Mouse (Mus musculus) megakaryocyte, embryonic 14.5 days (primary cell): ENCODE results near the gene Cdk14.

Experiments
- FLI1 ChIP-seq: IDR thresholded peaks from 2 replicates; pipeline ENCODE4 v1.6.1; 2012; ENCODE audit warnings: low read length, inconsistent platforms, mixed read lengths
- GATA1 ChIP-seq: IDR thresholded peaks from 3 replicates; pipeline ENCODE4 v1.6.1; 2012; ENCODE audit warnings: mixed read lengths, low read length, inconsistent platforms, borderline replicate concordance

- TF ChIP-seq GATA1 (no peak), FLI1 (no peak)
Measured at GRCm38 (mm10) chr5:4935131-4935530, 485.0 kb downstream of the Cdk14 start.
